Mouse (Mus musculus) ES-Bruce4 (cell line): ENCODE measurements around the gene Usp3.

Source experiments
- CTCF ChIP-seq: IDR thresholded peaks from one replicate; pipeline ENCODE4 v1.8.1; 2011; ENCODE audit warnings: low read depth, low read length
- POLR2A ChIP-seq: IDR thresholded peaks from one replicate; pipeline ENCODE4 v1.8.1; 2011; ENCODE audit warnings: low read length; ENCODE audit not compliant: insufficient read depth

- no peak for TF ChIP-seq POLR2A
- TF ChIP-seq CTCF: no peak
Measured at GRCm38 (mm10) chr9:66639626-66640025, 46.7 kb upstream of the Usp3 start.
